Mouse (Mus musculus) adrenal gland, adult 10 weeks (tissue): ENCODE measurements around the gene Gm9745. TPM values are rescaled to one million over a fixed set of nuclear protein-coding genes. Genes with fewer than 3 reads are reported as not detected.

Experiments used
- polyA plus RNA-seq: library from polyadenylated mRNA; stranded (reverse); fragments of 350-450 nt; fragmentation: Illumina TruSeq; extraction: RNeasy Lipid Tissue Mini Kit (QIAGEN cat#74804); gene quantifications from one replicate; pipeline ENCODE4 v1.2.3, GENCODE M21; 2014; ENCODE audit warnings: low read depth, low replicate concordance

Gene Gm9745
- polyA plus RNA-seq = not detected

DNA sequence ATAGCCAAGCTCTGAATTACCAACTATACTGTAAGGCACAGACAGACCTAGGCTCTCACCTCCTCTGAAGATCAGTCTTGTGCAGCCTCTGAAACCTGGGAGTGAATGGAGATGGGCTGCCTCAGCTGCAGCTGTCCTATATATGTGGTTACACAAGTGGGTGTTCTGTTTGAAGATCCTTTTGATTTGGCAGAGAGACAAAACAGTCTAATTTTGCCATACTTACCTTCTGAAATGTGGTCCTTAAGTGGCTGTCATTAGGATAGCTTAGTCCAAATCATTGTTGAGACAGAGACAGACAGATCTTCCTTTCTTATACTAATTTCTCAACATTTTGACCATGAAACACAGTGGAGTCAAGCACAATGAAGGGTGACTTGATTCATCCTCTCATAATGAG lies at the start of gene Gm9745:
TSS of gene Gm9745 (minus strand) at position 101 of the 400 bp plus-strand sequence.

DNA sequence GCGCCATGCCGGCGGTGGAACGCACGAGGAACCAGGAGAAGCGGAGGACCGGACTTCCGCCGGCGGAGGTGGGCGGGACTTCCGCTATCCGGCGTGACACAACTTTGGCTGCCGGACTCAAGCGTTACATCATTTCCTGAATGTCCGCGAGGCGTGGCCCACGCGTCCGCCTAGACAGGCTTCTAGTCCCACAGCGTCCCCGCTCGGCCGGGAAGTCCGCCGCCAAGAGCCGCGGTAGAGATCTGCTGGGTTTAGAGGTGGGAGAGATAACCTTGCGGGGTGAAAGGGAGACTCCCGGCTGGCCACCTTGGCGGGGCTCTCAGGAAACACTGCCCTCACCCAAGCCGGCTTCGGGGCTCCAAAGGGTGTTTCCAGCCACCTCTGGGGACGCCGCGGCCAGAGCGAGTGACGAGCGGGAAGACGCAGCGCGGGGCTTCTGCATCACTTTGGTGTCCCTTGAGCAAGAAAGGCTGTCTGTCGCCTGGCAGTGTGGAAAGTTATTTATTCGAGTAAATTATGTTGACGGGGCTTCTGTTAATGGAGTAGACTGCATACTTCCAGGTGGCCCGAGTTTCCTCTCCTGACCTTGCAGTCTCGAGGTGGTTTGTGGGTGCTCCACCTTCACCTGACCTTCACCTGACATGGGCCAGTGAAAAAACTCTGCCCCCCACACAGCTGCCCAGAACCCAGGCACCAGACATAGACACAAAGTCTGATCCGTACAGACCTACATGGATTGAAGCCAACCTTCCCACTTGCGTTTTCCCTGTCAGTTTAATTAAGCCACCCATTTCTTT lies 48.2 kb upstream of the Gm9745 start, which contains the start of gene Gtpbp4:
TSS of gene Gtpbp4 (minus strand) at position 94 of the 797 bp plus-strand sequence.

DNA sequence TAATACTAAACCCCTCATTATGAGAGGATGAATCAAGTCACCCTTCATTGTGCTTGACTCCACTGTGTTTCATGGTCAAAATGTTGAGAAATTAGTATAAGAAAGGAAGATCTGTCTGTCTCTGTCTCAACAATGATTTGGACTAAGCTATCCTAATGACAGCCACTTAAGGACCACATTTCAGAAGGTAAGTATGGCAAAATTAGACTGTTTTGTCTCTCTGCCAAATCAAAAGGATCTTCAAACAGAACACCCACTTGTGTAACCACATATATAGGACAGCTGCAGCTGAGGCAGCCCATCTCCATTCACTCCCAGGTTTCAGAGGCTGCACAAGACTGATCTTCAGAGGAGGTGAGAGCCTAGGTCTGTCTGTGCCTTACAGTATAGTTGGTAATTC lies 4.5 kb upstream of the Gm9745 start, which contains the start of gene Idi2:
TSS of gene Idi2 (plus strand) at position 301 of the 400 bp plus-strand sequence.

Other genes starting within 250 kb of the Gm9745 start
- 55.3 TPM for gene Wdr37, start 76.3 kb downstream of the Gm9745 start, polyA plus RNA-seq
- 274 TPM for gene Idi1, start 62.7 kb downstream of the Gm9745 start, polyA plus RNA-seq
- not detected for gene Idi2, start 4.6 kb upstream of the Gm9745 start, polyA plus RNA-seq
- 122 TPM for gene Gtpbp4, start 47.9 kb upstream of the Gm9745 start, polyA plus RNA-seq
- gene Larp4b, start 145.7 kb upstream of the Gm9745 start, polyA plus RNA-seq = 83.5 TPM